Mouse (Mus musculus): Measurements from ENCODE around the gene Csnk2b. TPM values are rescaled to one million over a fixed set of nuclear protein-coding genes. Genes with fewer than 3 reads are reported as not detected.

The Csnk2b gene
- polyA plus RNA-seq, 1 experiment: 515 TPM

GRCm38 (mm10) chr17:35158850-35159593 lies 37.2 kb upstream of the Csnk2b start:
- H3K4me1 ChIP-seq (replicated peaks; ENCODE audit: control insufficient read depth, insufficient read depth, low read length): peaks cover 8% of the 10 kb centered on the region
- WGBS: 97% methylated on average over 16 of the region's 16 CpGs
- peaks cover 78% of the 10 kb centered on the region for H3K36me3 ChIP-seq (ENCODE audit: control insufficient read depth, insufficient read depth, low read length)
- no peak overlapping the region for H3K27ac ChIP-seq (ENCODE audit: control insufficient read depth, insufficient read depth, low read length)
- no peak for TF ChIP-seq POLR2A (IDR thresholded peaks at IDR 0.05; ENCODE audit: control insufficient read depth, extremely low read depth, insufficient read depth, low read length, poor library complexity)
- TF ChIP-seq CTCF (IDR thresholded peaks at IDR 0.05; ENCODE audit: borderline replicate concordance, control insufficient read depth, extremely low read depth, insufficient read depth, low read length, poor library complexity): no peak
- DNase-seq: no peak
- no peak overlapping the region for H3K4me3 ChIP-seq (ENCODE audit: control insufficient read depth, insufficient read depth, low read length)
- H3K27me3 ChIP-seq (ENCODE audit: control insufficient read depth, insufficient read depth, low read length): no peaks in the 10 kb centered on the region

GRCm38 (mm10) chr17:35157661-35158175 lies 35.9 kb upstream of the Csnk2b start:
- peaks cover 1% of the 10 kb centered on the region for H3K4me1 ChIP-seq (replicated peaks; ENCODE audit: control insufficient read depth, insufficient read depth, low read length)
- H3K36me3 ChIP-seq (ENCODE audit: control insufficient read depth, insufficient read depth, low read length): peaks cover 91% of the 10 kb centered on the region
- no peaks in the 10 kb centered on the region for H3K27me3 ChIP-seq (ENCODE audit: control insufficient read depth, insufficient read depth, low read length)
- 98% methylated on average over 8 of the region's 8 CpGs for WGBS
- TF ChIP-seq POLR2A (IDR thresholded peaks at IDR 0.05; ENCODE audit: control insufficient read depth, extremely low read depth, insufficient read depth, low read length, poor library complexity): no peak
- no peak for TF ChIP-seq CTCF (IDR thresholded peaks at IDR 0.05; ENCODE audit: borderline replicate concordance, control insufficient read depth, extremely low read depth, insufficient read depth, low read length, poor library complexity)
- H3K27ac ChIP-seq (ENCODE audit: control insufficient read depth, insufficient read depth, low read length): no peak overlapping the region
- no peak for DNase-seq
- H3K4me3 ChIP-seq (ENCODE audit: control insufficient read depth, insufficient read depth, low read length): no peak overlapping the region

GRCm38 (mm10) chr17:35157254-35157653 lies 35.4 kb upstream of the Csnk2b start:
- H3K27me3 ChIP-seq (ENCODE audit: control insufficient read depth, insufficient read depth, low read length): no peaks in the 10 kb centered on the region
- DNase-seq: no peak
- peaks cover 95% of the 10 kb centered on the region for H3K36me3 ChIP-seq (ENCODE audit: control insufficient read depth, insufficient read depth, low read length)
- no peak for TF ChIP-seq CTCF (IDR thresholded peaks at IDR 0.05; ENCODE audit: borderline replicate concordance, control insufficient read depth, extremely low read depth, insufficient read depth, low read length, poor library complexity)
- TF ChIP-seq POLR2A (IDR thresholded peaks at IDR 0.05; ENCODE audit: control insufficient read depth, extremely low read depth, insufficient read depth, low read length, poor library complexity): no peak
- H3K4me3 ChIP-seq (ENCODE audit: control insufficient read depth, insufficient read depth, low read length): no peak overlapping the region
- H3K27ac ChIP-seq (ENCODE audit: control insufficient read depth, insufficient read depth, low read length): no peak overlapping the region
- H3K4me1 ChIP-seq (replicated peaks; ENCODE audit: control insufficient read depth, insufficient read depth, low read length): no peaks in the 10 kb centered on the region; the same call in 1 of the 2 replicates
- WGBS: 97% methylated on average over 8 of the region's 8 CpGs

- Histone ChIP-seq H3K27me3 (ENCODE audit: control insufficient read depth, insufficient read depth, low read length) (no peaks in the 10 kb centered on the region), H3K27ac (ENCODE audit: control insufficient read depth, insufficient read depth, low read length) (no peak overlapping the region), H3K4me3 (ENCODE audit: control insufficient read depth, insufficient read depth, low read length) (no peak overlapping the region), H3K36me3 (ENCODE audit: control insufficient read depth, insufficient read depth, low read length) (peaks cover 100% of the 10 kb centered on the region), H3K4me1 (replicated peaks; ENCODE audit: control insufficient read depth, insufficient read depth, low read length) (no peaks in the 10 kb centered on the region)
- TF ChIP-seq POLR2A (IDR thresholded peaks at IDR 0.05; ENCODE audit: control insufficient read depth, extremely low read depth, insufficient read depth, low read length, poor library complexity) (no peak), CTCF (IDR thresholded peaks at IDR 0.05; ENCODE audit: borderline replicate concordance, control insufficient read depth, extremely low read depth, insufficient read depth, low read length, poor library complexity) (no peak)
- 95% methylated on average over 33 of the region's 33 CpGs for WGBS
- no peak for DNase-seq
Measured at GRCm38 (mm10) chr17:35156461-35157200, 34.8 kb upstream of the Csnk2b start.

- Histone ChIP-seq H3K27ac (ENCODE audit: control insufficient read depth, insufficient read depth, low read length) (no peak overlapping the region), H3K4me3 (ENCODE audit: control insufficient read depth, insufficient read depth, low read length) (no peak overlapping the region), H3K36me3 (ENCODE audit: control insufficient read depth, insufficient read depth, low read length) (peaks cover 97% of the 10 kb centered on the region), H3K27me3 (ENCODE audit: control insufficient read depth, insufficient read depth, low read length) (no peaks in the 10 kb centered on the region), H3K4me1 (replicated peaks; ENCODE audit: control insufficient read depth, insufficient read depth, low read length) (no peaks in the 10 kb centered on the region)
- TF ChIP-seq CTCF (IDR thresholded peaks at IDR 0.05; ENCODE audit: borderline replicate concordance, control insufficient read depth, extremely low read depth, insufficient read depth, low read length, poor library complexity): no peak
- no peak for TF ChIP-seq POLR2A (IDR thresholded peaks at IDR 0.05; ENCODE audit: control insufficient read depth, extremely low read depth, insufficient read depth, low read length, poor library complexity)
- over 99% methylated on average over 12 of the region's 12 CpGs for WGBS
- no peak for DNase-seq
Measured at GRCm38 (mm10) chr17:35155451-35155850, 33.6 kb upstream of the Csnk2b start.

- no peaks in the 10 kb centered on the region for H3K4me1 ChIP-seq (replicated peaks; ENCODE audit: control insufficient read depth, insufficient read depth, low read length)
- no peak for DNase-seq
- no peaks in the 10 kb centered on the region for H3K27me3 ChIP-seq (ENCODE audit: control insufficient read depth, insufficient read depth, low read length)
- 96% methylated on average over 7 of the region's 7 CpGs for whole genome bisulfite sequencing
- H3K4me3 ChIP-seq (ENCODE audit: control insufficient read depth, insufficient read depth, low read length): no peak overlapping the region
- H3K36me3 ChIP-seq (ENCODE audit: control insufficient read depth, insufficient read depth, low read length): peaks cover 97% of the 10 kb centered on the region
- no peak overlapping the region for H3K27ac ChIP-seq (ENCODE audit: control insufficient read depth, insufficient read depth, low read length)
- TF ChIP-seq POLR2A (IDR thresholded peaks at IDR 0.05; ENCODE audit: control insufficient read depth, extremely low read depth, insufficient read depth, low read length, poor library complexity): no peak
Measured at GRCm38 (mm10) chr17:35154616-35155015, 32.8 kb upstream of the Csnk2b start.
